Mouse (Mus musculus) liver, embryonic 14.5 days (tissue): Measurements from ENCODE around the gene Sc5d.

Source experiments
- CTCF ChIP-seq: IDR thresholded peaks from 2 replicates; pipeline ENCODE4 v1.5.1; 2016; ENCODE audit warnings: antibody characterized with exemption, low read depth, control low read depth
- EP300 ChIP-seq: IDR thresholded peaks from 2 replicates; pipeline ENCODE4 v1.6.1; 2016; ENCODE audit warnings: antibody characterized with exemption, low read depth

GRCm38 (mm10) chr9:42275027-42275760 is 11.1 kb upstream of the Sc5d start:
- TF ChIP-seq CTCF (peak; percentile 25; the same call in 1 of the 2 replicates), EP300 (no peak)
